Mouse (Mus musculus) midbrain, embryonic 11.5 days (tissue): ENCODE results near the gene Rundc1. TPM values are rescaled to one million over a fixed set of nuclear protein-coding genes. Genes with fewer than 3 reads are reported as not detected.
"Not testable (repeated sequence)": the region's sequence is repeated elsewhere in the genome, so short reads cannot be mapped to it uniquely, and the experiment has no call there.

Experiments used
- ATAC-seq: fragments of 200-750 bp; cut with Nextera tagmentation; 2 replicates; pipeline ENCODE4 v1.8.0; 2017; ENCODE audit warnings: moderate TSS enrichment, moderate library complexity; ENCODE audit not compliant: low FRiP score
- DNase-seq: peaks from one replicate; pipeline ENCODE4 v3.0.0; 2015; ENCODE audit warnings: low spot score; ENCODE audit errors: missing footprints
- H3K27ac ChIP-seq: fragments of 300-500 bp; sonication (generic); 2 replicates; pipeline ENCODE4 v1.5.1; 2014; ENCODE audit warnings: low read depth, low read length
- H3K27me3 ChIP-seq: fragments of 300-500 bp; sonication (generic); 2 replicates; pipeline ENCODE4 v1.6.1; 2014; ENCODE audit warnings: mild to moderate bottlenecking, low read length, moderate library complexity, mixed read lengths; ENCODE audit not compliant: control insufficient read depth, insufficient read depth
- H3K36me3 ChIP-seq: fragments of 300-500 bp; sonication (generic); 2 replicates; pipeline ENCODE4 v1.6.1; 2014; ENCODE audit warnings: mild to moderate bottlenecking, low read length, moderate library complexity, mixed read lengths; ENCODE audit not compliant: control insufficient read depth, insufficient read depth
- H3K4me1 ChIP-seq: fragments of 300-500 bp; sonication (generic); 2 replicates; pipeline ENCODE4 v1.6.1; 2014; ENCODE audit warnings: low read length; ENCODE audit not compliant: control insufficient read depth, insufficient read depth
- H3K4me2 ChIP-seq: fragments of 300-500 bp; sonication (generic); 2 replicates; pipeline ENCODE4 v1.6.1; 2014; ENCODE audit warnings: mild to moderate bottlenecking, moderate library complexity
- H3K4me3 ChIP-seq: fragments of 300-500 bp; sonication (generic); 2 replicates; pipeline ENCODE4 v1.5.1; 2014; ENCODE audit warnings: low read depth, low read length
- H3K9ac ChIP-seq: fragments of 300-500 bp; sonication (generic); 2 replicates; pipeline ENCODE4 v1.6.1; 2014; ENCODE audit warnings: low read length
- H3K9me3 ChIP-seq: fragments of 300-500 bp; sonication (generic); 2 replicates; pipeline ENCODE4 v1.6.1; 2016; ENCODE audit warnings: low read length; ENCODE audit not compliant: control insufficient read depth
- WGBS: fragments of 180-500 bp; shearing (Covaris S2); extraction: QIAGEN DNeasy Blood & Tissue Kit; methylation state at CpG from one replicate; pipeline ENCODE4 v1.1.7; 2014; 5-methylcytosine and 5-hydroxymethylcytosine counted together
- polyA plus RNA-seq: library from polyadenylated mRNA; unstranded; fragments of >200 nt; fragmentation: Nextera tagmentation; extraction: Ambion mirVana; gene quantifications from 2 replicates; pipeline ENCODE4 v1.2.1, GENCODE M21; 2014

The Rundc1 gene
- polyA plus RNA-seq, 1 experiment from 2014 or later, result 15.0 TPM

GRCm38 (mm10) chr11:101449596-101449995, 24.7 kb downstream of the Rundc1 start:
- not testable (repeated sequence) for H3K9ac ChIP-seq, H3K36me3 ChIP-seq, H3K4me3 ChIP-seq, DNase-seq, H3K27ac ChIP-seq, H3K4me2 ChIP-seq, H3K4me1 ChIP-seq, H3K27me3 ChIP-seq, ATAC-seq, H3K9me3 ChIP-seq
- WGBS, result 89% methylated on average over 4 of the region's 4 CpGs

DNA sequence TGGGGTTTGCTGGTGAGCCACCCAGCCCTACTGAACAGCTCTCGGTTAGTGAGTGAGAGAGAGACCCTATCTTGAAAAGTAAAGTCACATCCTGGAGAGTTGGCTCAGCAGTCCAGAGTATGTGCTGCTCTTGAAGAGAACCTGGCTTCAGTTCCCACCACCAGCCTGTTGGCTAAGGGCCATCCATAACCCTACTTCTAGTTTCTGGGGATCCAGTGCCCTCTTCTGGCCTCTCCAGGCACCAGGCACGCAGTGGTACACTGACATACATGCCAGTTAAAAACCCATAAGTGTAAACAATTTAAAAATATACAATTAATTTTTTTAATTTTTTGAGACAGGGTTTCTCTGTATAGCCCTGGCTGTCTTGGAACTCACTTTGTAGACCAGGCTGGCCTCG, 25.5 kb downstream of the Rundc1 start:
- H3K4me3 ChIP-seq, result no peak overlapping the region
- no peaks in the 10 kb centered on the region for H3K4me1 ChIP-seq
- no peak overlapping the region for H3K9ac ChIP-seq
- ATAC-seq (no peak), DNase-seq (no peak)
- 92% methylated on average over 3 of the region's 3 CpGs for WGBS
- H3K27ac ChIP-seq, result no peak overlapping the region
- no peaks in the 10 kb centered on the region for H3K27me3 ChIP-seq
- H3K4me2 ChIP-seq, result no peak overlapping the region
- H3K9me3 ChIP-seq, result no peaks in the 10 kb centered on the region
- 0 out of 2 replicates have a peak, but pooled peaks cover 4% of the 10 kb centered on the region for H3K36me3 ChIP-seq

DNA sequence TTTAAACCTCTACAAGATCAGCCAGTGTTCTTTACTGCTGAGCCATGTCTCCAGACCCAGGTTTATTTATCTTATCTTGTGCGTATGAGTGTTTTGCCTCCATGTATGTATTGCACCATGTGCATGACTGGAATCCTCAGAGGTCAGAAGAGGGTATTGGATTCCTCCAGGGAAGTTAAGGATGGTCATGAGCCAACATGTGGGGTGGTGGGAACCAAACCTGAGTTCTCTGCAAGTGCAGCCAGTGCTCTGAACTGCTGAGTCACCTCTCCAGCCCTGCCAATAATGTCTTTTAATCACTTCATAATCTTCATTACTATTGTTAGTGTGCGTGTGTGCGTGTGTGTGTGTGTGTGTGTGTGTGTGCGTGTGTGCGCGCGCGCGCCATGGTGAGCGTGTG, 26.7 kb downstream of the Rundc1 start:
- DNase-seq, result no peak
- ATAC-seq, result no peak
- 94% methylated on average over 10 of the region's 10 CpGs for WGBS

DNA sequence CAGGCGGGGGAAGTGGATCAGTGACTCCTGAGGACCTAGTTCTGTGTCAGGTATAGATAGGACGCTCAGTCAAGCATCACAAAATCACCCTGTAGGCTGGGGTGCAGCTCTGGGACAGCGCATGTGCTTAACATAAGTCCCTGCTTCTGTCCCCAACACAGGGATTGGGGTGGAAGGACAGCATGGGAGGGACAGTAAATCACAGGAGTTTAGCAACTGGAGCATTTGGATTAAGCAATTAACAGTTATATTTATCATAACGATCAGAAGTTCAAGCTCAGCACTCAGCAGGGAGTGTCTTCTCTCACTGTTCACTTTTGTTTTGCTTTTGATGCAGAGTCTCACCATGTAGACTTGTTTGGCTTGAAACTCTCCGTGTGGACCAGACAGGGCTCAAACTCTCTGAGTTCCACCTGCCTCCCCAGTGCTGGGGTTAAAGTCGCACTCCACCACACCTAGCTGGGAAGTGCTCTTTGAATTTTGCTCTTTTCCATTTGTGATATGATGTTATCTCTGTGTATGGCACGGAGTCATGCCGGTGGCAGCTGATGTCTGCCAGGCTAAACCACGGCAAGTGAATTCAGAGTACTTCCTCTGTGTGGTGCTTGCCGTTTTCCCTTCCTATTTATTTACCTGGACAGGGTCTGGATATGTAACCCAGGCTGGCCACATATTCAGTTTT, 27.3 kb downstream of the Rundc1 start:
- no peak overlapping the region for H3K4me3 ChIP-seq
- no peak overlapping the region for H3K27ac ChIP-seq
- no peak overlapping the region for H3K9ac ChIP-seq
- no peaks in the 10 kb centered on the region for H3K9me3 ChIP-seq
- ATAC-seq (no peak), DNase-seq (no peak)
- H3K27me3 ChIP-seq, result no peaks in the 10 kb centered on the region
- H3K4me2 ChIP-seq, result no peak overlapping the region
- 76% methylated on average over 10 of the region's 10 CpGs for WGBS
- H3K4me1 ChIP-seq, result no peaks in the 10 kb centered on the region
- no peaks in the 10 kb centered on the region for H3K36me3 ChIP-seq

More for the DNA sequence above, 26.7 kb downstream of the Rundc1 start:
- Histone ChIP-seq H3K27ac (no peak overlapping the region), H3K36me3 (no peaks in the 10 kb centered on the region), H3K9ac (no peak overlapping the region), H3K4me3 (no peak overlapping the region), H3K27me3 (no peaks in the 10 kb centered on the region), H3K9me3 (no peaks in the 10 kb centered on the region), H3K4me2 (no peak overlapping the region), H3K4me1 (no peaks in the 10 kb centered on the region)

DNA sequence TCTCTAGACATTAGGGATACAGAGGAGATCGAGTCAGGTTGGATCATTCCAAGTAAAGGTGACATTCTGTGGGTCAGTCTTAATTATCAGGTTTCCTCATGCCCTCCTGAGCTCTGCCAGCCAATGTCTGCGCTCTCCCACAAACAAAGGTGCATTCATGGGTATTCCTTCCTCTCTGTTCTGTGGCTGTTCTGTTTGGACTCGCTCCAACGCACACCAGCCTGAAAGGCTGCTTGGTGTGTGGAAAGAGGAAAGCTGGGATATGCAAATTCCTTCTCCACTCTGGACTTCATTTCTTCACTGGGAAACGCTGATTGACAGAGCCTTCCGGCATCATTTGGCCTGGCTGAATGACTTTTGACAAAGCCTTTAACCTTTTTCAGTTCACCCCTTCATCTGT, 29.8 kb downstream of the Rundc1 start:
- no peaks in the 10 kb centered on the region for H3K27me3 ChIP-seq
- no peak overlapping the region for H3K4me3 ChIP-seq
- H3K27ac ChIP-seq, result no peak overlapping the region
- H3K4me1 ChIP-seq, result no peaks in the 10 kb centered on the region
- DNase-seq (no peak), ATAC-seq (no peak)
- 46% methylated on average over 6 of the region's 6 CpGs for WGBS
- H3K4me2 ChIP-seq, result no peak overlapping the region
- H3K9me3 ChIP-seq, result no peaks in the 10 kb centered on the region
- H3K36me3 ChIP-seq, result no peaks in the 10 kb centered on the region; the same call in 1 of the 2 replicates
- no peak overlapping the region for H3K9ac ChIP-seq

GRCm38 (mm10) chr11:101455627-101456026, 30.7 kb downstream of the Rundc1 start:
- no peak for ATAC-seq
- H3K9me3 ChIP-seq, result no peaks in the 10 kb centered on the region
- no peaks in the 10 kb centered on the region for H3K27me3 ChIP-seq
- no peaks in the 10 kb centered on the region for H3K4me1 ChIP-seq
- no peak overlapping the region for H3K27ac ChIP-seq
- H3K4me2 ChIP-seq, result no peak overlapping the region
- no peaks in the 10 kb centered on the region; the same call in none of the 2 replicates for H3K36me3 ChIP-seq
- DNase-seq, result no peak
- 87% methylated on average over 7 of the region's 7 CpGs for WGBS
- H3K4me3 ChIP-seq, result no peak overlapping the region
- no peak overlapping the region for H3K9ac ChIP-seq

- no peak overlapping the region for H3K27ac ChIP-seq
- ATAC-seq, result no peak
- H3K36me3 ChIP-seq, result no peaks in the 10 kb centered on the region; the same call in none of the 2 replicates
- H3K27me3 ChIP-seq, result no peaks in the 10 kb centered on the region
- H3K9me3 ChIP-seq, result no peaks in the 10 kb centered on the region
- DNase-seq, result no peak
- no peak overlapping the region for H3K4me2 ChIP-seq
- WGBS, result 90% methylated on average over 9 of the region's 9 CpGs
- H3K4me3 ChIP-seq, result no peak overlapping the region
- H3K9ac ChIP-seq, result no peak overlapping the region
- H3K4me1 ChIP-seq, result peaks cover 8% of the 10 kb centered on the region
These were observed 32.7 kb downstream of the Rundc1 start for GRCm38 (mm10) chr11:101457631-101458030.

GRCm38 (mm10) chr11:101458217-101458616, 33.3 kb downstream of the Rundc1 start:
- Histone ChIP-seq H3K27ac (no peak overlapping the region), H3K27me3 (no peaks in the 10 kb centered on the region), H3K4me2 (no peak overlapping the region), H3K36me3 (no peaks in the 10 kb centered on the region; the same call in none of the 2 replicates), H3K4me1 (peaks cover 14% of the 10 kb centered on the region), H3K9ac (no peak overlapping the region), H3K9me3 (no peaks in the 10 kb centered on the region), H3K4me3 (no peak overlapping the region)
- WGBS, result 85% methylated on average over 12 of the region's 12 CpGs
- no peak for ATAC-seq
- no peak for DNase-seq

- Histone ChIP-seq H3K4me1 (peaks cover 27% of the 10 kb centered on the region), H3K36me3 (no peaks in the 10 kb centered on the region; the same call in none of the 2 replicates), H3K4me3 (no peak overlapping the region), H3K9ac (no peak overlapping the region), H3K27me3 (no peaks in the 10 kb centered on the region), H3K4me2 (no peak overlapping the region), H3K9me3 (no peaks in the 10 kb centered on the region), H3K27ac (no peak overlapping the region)
- WGBS, result 48% methylated on average over 6 of the region's 6 CpGs
- DNase-seq, result no peak
- no peak for ATAC-seq
These were observed 34.8 kb downstream of the Rundc1 start for GRCm38 (mm10) chr11:101459716-101460115.
